Mouse (Mus musculus) heart, postnatal 25 days (tissue): Measurements from ENCODE around the gene Slc30a7. TPM values are rescaled to one million over a fixed set of nuclear protein-coding genes. Genes with fewer than 3 reads are reported as not detected.
"Not testable (repeated sequence)": the region's sequence is repeated elsewhere in the genome, so short reads cannot be mapped to it uniquely, and the experiment has no call there.

Experiments
- DNase-seq: peaks from one replicate; pipeline ENCODE4 v3.0.0; 2022; ENCODE audit warnings: low spot score
- intact Hi-C: fragments of 180-260 bp; cut with DNase I; formaldehyde crosslinking; loops from one replicate; pipeline ENCODE4 v1.15.1; 2025
- total RNA-seq, 2 experiments: library from RNA; stranded (reverse); gene quantifications; 2 replicates each; pipeline ENCODE4 v1.2.3; 2021

Slc30a7 gene
- total RNA-seq, 2 experiments from 2014 or later, result 14.9 to 18.7 TPM

GRCm38 (mm10) chr3:115951221-115951620, 56.0 kb downstream of the Slc30a7 start:
- DNase-seq, result no peak
- intact Hi-C loops, result no loop called here

- no peak for DNase-seq
- intact Hi-C loops, result no loop called here
Measured at GRCm38 (mm10) chr3:115949921-115950877, 57.0 kb downstream of the Slc30a7 start.

GRCm38 (mm10) chr3:115949220-115949920, 57.8 kb downstream of the Slc30a7 start:
- no peak for DNase-seq
- intact Hi-C loops, result no loop called here

- DNase-seq, result no peak
- intact Hi-C loops, result no loop called here
Measured at GRCm38 (mm10) chr3:115946272-115946671, 60.9 kb downstream of the Slc30a7 start.

GRCm38 (mm10) chr3:115944376-115944775, 62.8 kb downstream of the Slc30a7 start:
- no peak for DNase-seq
- intact Hi-C loops, result no loop called here

GRCm38 (mm10) chr3:115941464-115941863, 65.7 kb downstream of the Slc30a7 start:
- no peak for DNase-seq
- intact Hi-C loops, result loop anchor here (2.0 kb wide), 1 partner anchor 31 kb away; no protein-coding TSS in a partner anchor

- intact Hi-C loops, result loop anchor here (2.0 kb wide), 1 partner anchor 32 kb away; no protein-coding TSS in a partner anchor
- no peak for DNase-seq
Measured at GRCm38 (mm10) chr3:115940510-115940909, 66.7 kb downstream of the Slc30a7 start.

- no peak for DNase-seq
- intact Hi-C loops, result loop anchor here (5.0 kb wide), 2 partner anchors 226 to 276 kb away; no protein-coding TSS in a partner anchor
Measured at GRCm38 (mm10) chr3:115937807-115938206, 69.4 kb downstream of the Slc30a7 start.

GRCm38 (mm10) chr3:115936734-115937599, 70.2 kb downstream of the Slc30a7 start:
- intact Hi-C loops, result loop anchor here (5.0 kb wide), 2 partner anchors 225 to 275 kb away; no protein-coding TSS in a partner anchor
- DNase-seq, result no peak

- intact Hi-C loops, result no loop called here
- no peak for DNase-seq
Measured at GRCm38 (mm10) chr3:115933293-115934186, 73.7 kb downstream of the Slc30a7 start.

- DNase-seq, result no peak
- intact Hi-C loops, result no loop called here
Measured at GRCm38 (mm10) chr3:115931701-115932100, 75.5 kb downstream of the Slc30a7 start.

- intact Hi-C loops, result no loop called here
- no peak for DNase-seq
Measured at GRCm38 (mm10) chr3:115926531-115926930, 80.7 kb downstream of the Slc30a7 start.

- no peak for DNase-seq
- intact Hi-C loops, result no loop called here
Measured at GRCm38 (mm10) chr3:115924401-115925190, 82.6 kb downstream of the Slc30a7 start.

GRCm38 (mm10) chr3:115907406-115907805, 99.8 kb downstream of the Slc30a7 start:
- DNase-seq, intact Hi-C loops: not testable (repeated sequence)

GRCm38 (mm10) chr3:115905567-115905966, 101.6 kb downstream of the Slc30a7 start:
- no peak for DNase-seq
- intact Hi-C loops, result no loop called here

GRCm38 (mm10) chr3:115905067-115905466, 102.1 kb downstream of the Slc30a7 start:
- intact Hi-C loops, result no loop called here
- no peak for DNase-seq

- intact Hi-C loops, result no loop called here
- DNase-seq, result no peak
Measured at GRCm38 (mm10) chr3:115902301-115902956, 104.8 kb downstream of the Slc30a7 start.
